Mouse (Mus musculus) neural tube, embryonic 15.5 days (tissue): ENCODE measurements around the gene Fam129c. TPM values are rescaled to one million over a fixed set of nuclear protein-coding genes. Genes with fewer than 3 reads are reported as not detected.

Source experiments
- ATAC-seq: fragments of 200-750 bp; cut with Nextera tagmentation; 2 replicates; pipeline ENCODE4 v1.8.0; 2017; ENCODE audit warnings: mild to moderate bottlenecking, moderate TSS enrichment, moderate library complexity; ENCODE audit not compliant: low FRiP score
- H3K27ac ChIP-seq: fragments of 300-500 bp; sonication (generic); replicated peaks from 2 replicates; pipeline ENCODE4 v1.5.1; 2015; ENCODE audit warnings: mild to moderate bottlenecking, inconsistent platforms
- H3K27me3 ChIP-seq: fragments of 300-500 bp; sonication (generic); replicated peaks from 2 replicates; pipeline ENCODE4 v1.6.1; 2015; ENCODE audit warnings: inconsistent platforms
- H3K36me3 ChIP-seq: fragments of 300-500 bp; sonication (generic); 2 replicates; pipeline ENCODE4 v1.6.1; 2015; ENCODE audit warnings: inconsistent platforms
- H3K4me1 ChIP-seq: fragments of 300-500 bp; sonication (generic); 2 replicates; pipeline ENCODE4 v1.6.1; 2015; ENCODE audit warnings: inconsistent platforms
- H3K4me2 ChIP-seq: fragments of 300-500 bp; sonication (generic); 2 replicates; pipeline ENCODE4 v1.6.1; 2015; ENCODE audit warnings: inconsistent platforms, mild to moderate bottlenecking, moderate library complexity
- H3K4me3 ChIP-seq: fragments of 300-500 bp; sonication (generic); replicated peaks from 2 replicates; pipeline ENCODE4 v1.5.1; 2015; ENCODE audit warnings: mild to moderate bottlenecking, inconsistent platforms
- H3K9ac ChIP-seq: fragments of 300-500 bp; sonication (generic); replicated peaks from 2 replicates; pipeline ENCODE4 v1.6.1; 2015; ENCODE audit warnings: mild to moderate bottlenecking, inconsistent platforms
- H3K9me3 ChIP-seq: fragments of 300-500 bp; sonication (generic); replicated peaks from 2 replicates; pipeline ENCODE4 v1.6.1; 2016; ENCODE audit warnings: inconsistent platforms
- WGBS: fragments of 180-500 bp; shearing (Covaris S2); methylation state at CpG from one replicate; pipeline ENCODE4 v1.1.7; 2015; ENCODE audit warnings: mixed read lengths; 5-methylcytosine and 5-hydroxymethylcytosine counted together
- polyA plus RNA-seq: library from polyadenylated mRNA; unstranded; fragments of >200 nt; fragmentation: Nextera tagmentation; extraction: Ambion mirVana; gene quantifications from 2 replicates; pipeline ENCODE4 v1.2.1, GENCODE M21; 2015

Gene Fam129c
- 8.4 and 10.2 TPM in 2 replicates for polyA plus RNA-seq

DNA sequence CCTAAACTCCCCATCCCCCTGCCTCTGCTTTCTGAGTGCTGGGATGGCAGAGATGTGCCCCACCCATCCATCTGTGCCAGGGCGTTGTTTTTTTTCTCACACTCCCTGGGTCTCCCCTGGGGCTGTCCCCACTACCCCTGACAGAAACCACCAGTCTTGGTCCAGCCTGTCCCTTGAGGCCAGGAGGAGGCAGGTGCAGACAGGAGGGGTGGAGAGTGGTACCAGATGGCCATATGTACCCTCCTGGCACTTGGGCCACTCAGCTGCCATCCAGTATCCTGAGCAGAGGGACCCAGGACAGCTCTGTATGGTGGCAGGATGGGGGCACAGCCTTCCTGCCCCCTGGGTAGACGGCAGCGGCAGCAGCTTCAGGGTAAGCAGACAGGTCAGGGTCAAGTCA is at the start of gene Fam129c:
TSS of gene Fam129c (plus strand) at position 198 of the 400 bp plus-strand sequence.
- Histone ChIP-seq H3K9me3 (no peaks in the 10 kb centered on the region), H3K9ac (no peak within 1 kb of the TSS), H3K4me1 (peaks cover 39% of the 10 kb centered on the region), H3K4me3 (no peak within 1 kb of the TSS), H3K27me3 (peaks cover 26% of the 10 kb centered on the region), H3K27ac (no peak within 1 kb of the TSS), H3K36me3 (peaks cover 6% of the 10 kb centered on the region), H3K4me2 (no peak within 1 kb of the TSS)
- no peak for ATAC-seq
- 66% methylated on average over 3 of the region's 3 CpGs for WGBS

- H3K4me1 ChIP-seq: no peaks in the 10 kb centered on the region
- no peak overlapping the region for H3K4me3 ChIP-seq
- no peaks in the 10 kb centered on the region for H3K9me3 ChIP-seq
- WGBS: 75% methylated on average over 7 of the region's 7 CpGs
- H3K27me3 ChIP-seq: peaks cover 8% of the 10 kb centered on the region
- H3K27ac ChIP-seq: no peak overlapping the region
- no peak overlapping the region for H3K9ac ChIP-seq
- no peak for ATAC-seq
- H3K4me2 ChIP-seq: no peak overlapping the region
- H3K36me3 ChIP-seq: peaks cover 26% of the 10 kb centered on the region
Measured at GRCm38 (mm10) chr8:71550754-71551153, 46.7 kb upstream of the Fam129c start.

GRCm38 (mm10) chr8:71552770-71553169 is 44.7 kb upstream of the Fam129c start:
- WGBS: 74% methylated on average over 6 of the region's 6 CpGs
- ATAC-seq: no peak
- Histone ChIP-seq H3K4me1 (no peaks in the 10 kb centered on the region), H3K27me3 (peaks cover 28% of the 10 kb centered on the region), H3K9me3 (no peaks in the 10 kb centered on the region), H3K36me3 (peaks cover 10% of the 10 kb centered on the region), H3K9ac (no peak overlapping the region), H3K27ac (no peak overlapping the region), H3K4me3 (no peak overlapping the region), H3K4me2 (no peak overlapping the region)

DNA sequence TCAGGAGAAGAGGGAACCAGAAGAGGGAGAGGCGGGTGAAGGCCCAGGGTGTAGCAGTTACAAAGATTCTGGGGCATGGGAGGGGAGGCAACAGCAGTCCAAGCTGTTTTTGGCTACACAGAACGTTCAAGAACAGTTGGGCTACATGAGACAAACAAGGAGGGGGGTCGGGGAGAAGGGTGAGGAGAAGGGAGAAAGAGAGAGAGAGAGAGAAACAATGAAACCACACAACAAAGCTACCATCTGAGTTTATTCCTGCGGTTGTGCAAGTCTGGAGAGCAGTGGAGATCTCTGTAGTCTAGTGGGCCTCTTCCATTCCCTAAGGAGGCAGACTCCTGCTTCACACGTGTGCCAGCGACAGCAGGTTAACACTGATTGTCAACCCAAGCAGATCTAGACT is 43.4 kb upstream of the Fam129c start:
- no peak overlapping the region for H3K4me3 ChIP-seq
- no peaks in the 10 kb centered on the region for H3K9me3 ChIP-seq
- H3K4me1 ChIP-seq: peaks cover 8% of the 10 kb centered on the region
- H3K27me3 ChIP-seq: peaks cover 40% of the 10 kb centered on the region
- 71% methylated on average over 6 of the region's 6 CpGs for WGBS
- no peak overlapping the region for H3K9ac ChIP-seq
- H3K36me3 ChIP-seq: no peaks in the 10 kb centered on the region
- H3K27ac ChIP-seq: no peak overlapping the region
- no peak for ATAC-seq
- no peak overlapping the region for H3K4me2 ChIP-seq

DNA sequence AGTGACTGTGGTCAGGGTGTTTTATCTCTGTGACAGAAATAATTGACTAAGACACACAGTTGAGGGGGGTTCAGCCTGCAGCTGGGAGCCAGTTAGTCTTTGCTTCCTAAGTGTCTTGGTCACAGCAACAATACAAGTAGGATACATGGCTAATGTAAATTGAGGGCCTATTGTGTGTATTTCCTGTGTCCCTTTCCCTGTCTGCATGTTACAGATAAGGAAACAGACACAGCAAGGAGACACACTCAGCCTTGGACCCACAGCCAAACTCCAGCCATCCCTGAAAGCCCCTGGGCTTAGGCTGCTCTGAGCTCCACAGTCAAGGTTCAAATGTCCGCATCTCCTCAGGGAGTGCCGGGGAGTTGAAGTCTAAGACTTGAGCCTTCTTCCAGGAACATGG is 42.8 kb upstream of the Fam129c start:
- no peak overlapping the region for H3K27ac ChIP-seq
- H3K27me3 ChIP-seq: peaks cover 47% of the 10 kb centered on the region
- WGBS: 91% methylated on average over 2 of the region's 2 CpGs
- no peaks in the 10 kb centered on the region for H3K36me3 ChIP-seq
- H3K4me1 ChIP-seq: peaks cover 10% of the 10 kb centered on the region
- H3K9ac ChIP-seq: no peak overlapping the region
- ATAC-seq: no peak
- H3K9me3 ChIP-seq: no peaks in the 10 kb centered on the region
- H3K4me2 ChIP-seq: no peak overlapping the region
- no peak overlapping the region for H3K4me3 ChIP-seq

DNA sequence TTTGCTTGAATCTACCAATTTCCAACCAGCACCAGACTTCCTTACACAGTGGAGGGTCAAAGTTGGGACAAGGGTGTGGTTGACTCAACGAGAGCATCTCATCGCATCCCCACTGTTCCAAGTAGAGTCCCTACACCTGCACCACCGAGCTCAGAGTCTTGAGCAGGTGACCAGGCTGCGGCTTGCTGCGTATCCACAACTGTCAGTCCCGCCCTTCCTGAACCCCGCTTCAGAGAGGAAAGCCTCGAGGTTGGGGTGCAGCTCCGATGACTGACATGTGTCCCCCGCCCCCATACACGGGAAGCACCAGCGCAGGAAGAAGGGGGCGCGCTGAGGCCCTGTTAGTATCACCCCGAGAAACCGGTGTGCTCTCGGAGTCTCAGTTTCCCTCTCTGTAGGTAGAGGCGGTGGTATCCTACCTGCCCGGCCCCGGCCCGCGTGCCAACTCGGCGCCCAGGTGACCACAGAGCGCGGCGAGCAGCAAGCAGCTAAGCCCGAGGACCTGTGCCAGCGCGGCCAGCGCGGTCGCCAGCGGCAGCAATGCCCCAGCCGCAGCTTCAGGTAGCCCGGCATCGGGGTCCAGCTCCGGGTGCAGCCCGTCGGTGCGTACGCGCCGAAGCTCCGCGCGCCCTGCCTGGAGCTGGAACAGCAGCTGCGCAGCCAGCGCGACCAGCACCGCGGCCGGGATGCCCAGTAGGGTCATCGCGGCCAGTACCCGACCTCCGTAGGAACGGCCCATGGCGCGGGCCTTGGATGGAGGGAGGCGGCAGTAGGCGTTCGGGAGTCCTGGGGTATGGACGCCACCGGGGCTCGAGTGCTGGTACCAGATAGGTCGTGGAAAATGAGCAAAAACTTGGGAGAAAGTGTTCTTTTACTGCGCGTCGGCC is 39.1 kb upstream of the Fam129c start, which contains the start of gene Tmem221:
TSS of gene Tmem221 (minus strand) at position 801 of the 887 bp plus-strand sequence.
- Histone ChIP-seq H3K9ac (no peak within 1 kb of the TSS), H3K27ac (no peak within 1 kb of the TSS), H3K36me3 (no peaks in the 10 kb centered on the region), H3K4me1 (peaks cover 19% of the 10 kb centered on the region), H3K9me3 (no peaks in the 10 kb centered on the region), H3K4me2 (peak within 1 kb of the TSS; percentile 49), H3K27me3 (peaks cover 82% of the 10 kb centered on the region), H3K4me3 (peak within 1 kb of the TSS; percentile 17)
- 4% methylated on average over 70 of the region's 70 CpGs for WGBS
- no peak for ATAC-seq

DNA sequence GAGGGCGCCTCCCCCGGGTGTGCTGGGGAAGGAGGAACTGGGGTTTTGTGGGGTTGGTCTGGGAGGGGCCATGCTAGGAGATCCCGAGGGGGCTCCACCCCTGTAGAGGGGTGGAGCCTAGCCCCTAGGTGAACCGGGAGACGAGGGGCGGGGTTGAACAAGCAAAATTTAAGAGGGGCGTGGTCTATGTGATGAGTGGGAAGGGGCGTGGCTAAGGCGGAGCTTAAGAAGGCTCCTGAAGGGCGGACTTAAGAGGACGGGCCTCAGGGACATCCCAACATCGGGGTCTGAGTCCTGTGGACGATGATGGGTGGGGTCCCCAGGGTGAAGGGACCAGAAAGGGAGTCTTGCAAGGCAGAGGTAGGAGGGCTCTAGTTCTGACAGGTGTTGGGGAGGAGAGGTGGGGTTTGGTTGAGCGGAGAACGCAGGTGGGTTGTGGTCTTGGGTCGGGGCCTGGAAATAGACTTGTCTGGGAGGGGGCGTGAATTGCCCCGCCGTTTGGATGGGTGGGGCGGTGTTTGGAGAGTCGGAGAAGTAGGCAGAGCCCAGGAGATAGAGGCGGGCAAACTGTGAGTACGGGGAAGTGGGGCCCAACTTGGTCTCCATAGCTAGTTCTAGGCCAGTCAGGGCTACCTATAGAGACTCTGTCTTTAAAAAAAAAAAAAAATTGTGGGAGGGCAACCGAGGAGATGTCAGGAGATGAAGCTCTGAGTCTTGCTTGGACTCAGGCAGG is 38.3 kb upstream of the Fam129c start:
- Histone ChIP-seq H3K9me3 (no peaks in the 10 kb centered on the region), H3K4me1 (peaks cover 19% of the 10 kb centered on the region), H3K4me3 (peak overlapping the region; percentile 17), H3K36me3 (no peaks in the 10 kb centered on the region), H3K27me3 (peaks cover 88% of the 10 kb centered on the region), H3K9ac (no peak overlapping the region), H3K27ac (no peak overlapping the region), H3K4me2 (peak overlapping the region; percentile 49)
- ATAC-seq: no peak
- WGBS: 2% methylated on average over 24 of the region's 24 CpGs

DNA sequence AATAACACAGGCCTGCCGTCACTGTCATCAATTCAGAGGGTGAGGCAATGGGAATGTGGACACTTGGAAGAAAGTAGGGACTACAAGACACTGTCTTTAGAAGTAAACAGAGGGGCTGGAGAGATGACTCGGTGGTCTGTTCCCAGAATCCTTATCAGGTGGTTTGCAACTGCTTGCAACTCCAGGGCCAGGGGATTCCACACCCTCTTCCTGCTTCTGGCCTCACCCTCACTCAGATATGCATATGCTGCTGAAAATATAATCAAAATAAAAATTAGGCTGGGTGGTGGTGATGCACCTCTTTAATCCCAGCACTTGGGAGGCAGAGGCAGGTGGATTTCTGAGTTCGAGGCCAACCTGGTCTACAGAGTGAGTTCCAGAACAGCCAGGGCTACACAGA is 37.4 kb upstream of the Fam129c start:
- Histone ChIP-seq H3K9me3 (no peaks in the 10 kb centered on the region), H3K9ac (no peak overlapping the region), H3K4me2 (no peak overlapping the region), H3K27me3 (peaks cover 92% of the 10 kb centered on the region), H3K36me3 (no peaks in the 10 kb centered on the region), H3K4me1 (peaks cover 19% of the 10 kb centered on the region), H3K4me3 (no peak overlapping the region), H3K27ac (no peak overlapping the region)
- WGBS: 86% methylated on average over 3 of the region's 3 CpGs
- no peak for ATAC-seq

DNA sequence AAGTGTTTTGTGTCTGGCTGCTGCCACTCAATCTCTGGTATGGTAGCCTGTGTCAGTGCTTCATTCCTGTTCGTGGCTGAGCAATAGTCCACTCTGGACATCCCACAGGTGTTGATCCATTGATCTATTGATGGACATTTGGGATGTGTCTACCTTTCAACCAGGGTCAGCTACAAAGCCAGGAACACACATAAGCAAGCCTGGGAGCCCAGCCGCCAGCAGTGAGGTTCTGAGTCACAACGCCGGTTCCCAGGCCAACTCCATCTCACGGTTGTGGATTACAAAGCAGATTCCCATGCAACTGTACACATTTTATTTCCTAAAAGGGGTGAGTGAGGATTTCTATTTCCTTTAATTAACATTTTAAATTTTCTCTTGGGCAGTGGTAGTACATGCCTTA is 36.7 kb upstream of the Fam129c start:
- Histone ChIP-seq H3K9me3 (no peaks in the 10 kb centered on the region), H3K4me2 (no peak overlapping the region), H3K9ac (no peak overlapping the region), H3K4me3 (no peak overlapping the region), H3K27me3 (peaks cover 85% of the 10 kb centered on the region), H3K4me1 (peaks cover 19% of the 10 kb centered on the region), H3K36me3 (no peaks in the 10 kb centered on the region), H3K27ac (no peak overlapping the region)
- ATAC-seq: no peak
- WGBS: 85% methylated on average over 5 of the region's 5 CpGs

- H3K4me2 ChIP-seq: no peak overlapping the region
- no peaks in the 10 kb centered on the region for H3K9me3 ChIP-seq
- peaks cover 85% of the 10 kb centered on the region for H3K27me3 ChIP-seq
- ATAC-seq: peak; percentile 34; the same call in 1 of the 2 replicates
- no peak overlapping the region for H3K4me3 ChIP-seq
- no peak overlapping the region for H3K9ac ChIP-seq
- no peaks in the 10 kb centered on the region for H3K36me3 ChIP-seq
- peaks cover 19% of the 10 kb centered on the region for H3K4me1 ChIP-seq
- 4% methylated on average over 15 of the region's 15 CpGs for WGBS
- no peak overlapping the region for H3K27ac ChIP-seq
Measured at GRCm38 (mm10) chr8:71561401-71561800, 36.0 kb upstream of the Fam129c start.

DNA sequence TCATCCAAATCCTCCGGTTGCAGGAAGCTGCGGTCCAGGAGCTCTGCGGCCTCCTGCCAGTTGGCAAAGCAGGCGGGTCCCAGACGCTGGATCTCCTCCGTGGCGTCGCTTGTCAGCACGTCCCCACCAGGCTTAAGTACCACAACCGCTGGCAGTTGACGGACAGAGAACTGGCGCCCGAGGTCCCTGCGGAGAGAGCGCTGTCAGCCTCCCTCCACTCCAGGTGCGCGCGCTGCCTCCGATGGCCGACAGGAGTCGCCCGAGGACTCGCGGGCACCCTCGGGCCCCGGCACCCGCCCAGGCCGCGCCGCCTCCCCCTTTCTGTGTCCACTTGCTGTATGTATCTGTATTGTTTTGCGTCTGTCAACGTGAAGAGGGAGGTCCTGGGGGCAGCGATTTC is 34.7 kb upstream of the Fam129c start:
- peaks cover 19% of the 10 kb centered on the region for H3K4me1 ChIP-seq
- peak; percentile 51; the same call in 1 of the 2 replicates for ATAC-seq
- peak overlapping the region; percentile 37 for H3K9ac ChIP-seq
- peaks cover 80% of the 10 kb centered on the region for H3K27me3 ChIP-seq
- H3K4me2 ChIP-seq: peak overlapping the region; percentile 56
- H3K27ac ChIP-seq: no peak overlapping the region
- WGBS: under 1% methylated on average over 33 of the region's 33 CpGs
- H3K36me3 ChIP-seq: no peaks in the 10 kb centered on the region
- no peaks in the 10 kb centered on the region for H3K9me3 ChIP-seq
- H3K4me3 ChIP-seq: peak overlapping the region; percentile 32

GRCm38 (mm10) chr8:71563992-71564391 is 33.5 kb upstream of the Fam129c start:
- WGBS: 88% methylated on average over 4 of the region's 4 CpGs
- H3K9ac ChIP-seq: no peak overlapping the region
- H3K9me3 ChIP-seq: no peaks in the 10 kb centered on the region
- H3K27me3 ChIP-seq: peaks cover 68% of the 10 kb centered on the region
- H3K36me3 ChIP-seq: no peaks in the 10 kb centered on the region
- no peak overlapping the region for H3K4me3 ChIP-seq
- no peak for ATAC-seq
- no peak overlapping the region for H3K4me2 ChIP-seq
- H3K4me1 ChIP-seq: peaks cover 21% of the 10 kb centered on the region
- H3K27ac ChIP-seq: no peak overlapping the region
